Mouse (Mus musculus): ENCODE measurements around the gene Ythdf2.
A peak's percentile ranks its signal among the peaks of the same experiment; 100 is the strongest.

DNA sequence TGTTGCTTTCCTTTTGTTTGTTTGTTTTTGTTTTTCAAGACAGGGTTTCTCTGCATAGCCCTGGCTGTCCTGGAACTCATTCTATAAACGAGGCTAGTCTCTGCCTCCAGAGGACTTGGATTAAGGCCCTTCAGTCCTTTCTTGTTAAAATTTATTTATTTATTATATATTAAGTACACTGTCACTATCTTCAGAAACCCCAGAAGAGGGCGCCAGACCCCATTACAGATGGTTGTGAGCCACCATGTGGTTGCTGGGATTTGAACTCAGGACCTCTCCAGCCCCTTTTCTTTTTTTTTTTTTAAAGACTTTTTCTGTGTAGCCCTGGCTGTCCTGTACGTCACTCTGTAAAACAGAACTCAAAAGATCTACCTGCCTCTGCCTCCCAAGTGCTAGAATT is 42.9 kb upstream of the Ythdf2 start:
- TF ChIP-seq CTCF (IDR thresholded peaks at IDR 0.05), result peak; percentile 49
- no peak for TF ChIP-seq POLR2A (IDR thresholded peaks at IDR 0.05; ENCODE audit: insufficient read depth, low read depth, low read length)
- TF ChIP-seq EP300 (IDR thresholded peaks at IDR 0.05; ENCODE audit: insufficient read depth, low read depth, low read length), result no peak

All from heart, adult 2 months (tissue).